Mouse (Mus musculus) intestine, postnatal 0 days (tissue): ENCODE results near the gene Spsb2. TPM values are rescaled to one million over a fixed set of nuclear protein-coding genes. Genes with fewer than 3 reads are reported as not detected.

ENCODE experiments used
- ATAC-seq: fragments of 200-750 bp; cut with Nextera tagmentation; 2 replicates; pipeline ENCODE4 v1.8.0; 2017; ENCODE audit warnings: mild to moderate bottlenecking, moderate TSS enrichment, moderate library complexity
- H3K27ac ChIP-seq: fragments of 300-500 bp; sonication (generic); 2 replicates; pipeline ENCODE4 v1.5.1; 2014; ENCODE audit warnings: mild to moderate bottlenecking, low read depth, low read length, moderate library complexity
- H3K27me3 ChIP-seq: fragments of 300-500 bp; sonication (generic); replicated peaks from 2 replicates; pipeline ENCODE4 v1.6.1; 2014; ENCODE audit warnings: low read length, mixed read lengths; ENCODE audit not compliant: control insufficient read depth, insufficient read depth
- H3K36me3 ChIP-seq: fragments of 300-500 bp; sonication (generic); 2 replicates; pipeline ENCODE4 v1.6.1; 2014; ENCODE audit warnings: mild to moderate bottlenecking, moderate library complexity; ENCODE audit not compliant: control insufficient read depth, insufficient read depth
- H3K4me1 ChIP-seq: fragments of 300-500 bp; sonication (generic); replicated peaks from 2 replicates; pipeline ENCODE4 v1.6.1; 2014; ENCODE audit warnings: antibody characterized with exemption, low read length, mixed read lengths; ENCODE audit not compliant: control insufficient read depth, insufficient read depth
- H3K4me2 ChIP-seq: fragments of 300-500 bp; sonication (generic); replicated peaks from 2 replicates; pipeline ENCODE4 v1.6.1; 2014; ENCODE audit warnings: low read depth, mild to moderate bottlenecking, moderate library complexity
- H3K4me3 ChIP-seq: fragments of 300-500 bp; sonication (generic); 2 replicates; pipeline ENCODE4 v1.5.1; 2014; ENCODE audit warnings: low read depth, low read length
- H3K9ac ChIP-seq: fragments of 300-500 bp; sonication (generic); 2 replicates; pipeline ENCODE4 v1.6.1; 2014; ENCODE audit warnings: mild to moderate bottlenecking, low read depth, low read length
- H3K9me3 ChIP-seq: fragments of 300-500 bp; sonication (generic); 2 replicates; pipeline ENCODE4 v1.6.1; 2016; ENCODE audit warnings: mixed run types; ENCODE audit not compliant: control insufficient read depth
- CTCF ChIP-seq: sonication (generic); IDR thresholded peaks from 2 replicates; pipeline ENCODE4 v1.5.1; 2016; ENCODE audit warnings: low read depth, mild to moderate bottlenecking, control low read depth, antibody characterized with exemption, moderate library complexity
- WGBS: fragments of 180-500 bp; shearing (Covaris S2); extraction: QIAGEN DNeasy Blood & Tissue Kit; methylation state at CpG from one replicate; pipeline ENCODE4 v1.1.7; 2014; 5-methylcytosine and 5-hydroxymethylcytosine counted together
- polyA plus RNA-seq: library from polyadenylated mRNA; unstranded; fragments of >200 nt; fragmentation: Nextera tagmentation; extraction: Ambion mirVana; gene quantifications from 2 replicates; pipeline ENCODE4 v1.2.1, GENCODE M21; 2015

Spsb2 gene
- polyA plus RNA-seq, 1 experiment from 2014 or later, result 57.7 TPM

GRCm38 (mm10) chr6:124817563-124817962, 9.1 kb downstream of the Spsb2 start:
- peaks cover 65% of the 10 kb centered on the region for H3K36me3 ChIP-seq
- peaks cover 7% of the 10 kb centered on the region; the same call in 1 of the 2 replicates for H3K4me1 ChIP-seq
- ATAC-seq, result no peak
- no peak overlapping the region for H3K4me3 ChIP-seq
- H3K9ac ChIP-seq, result no peak overlapping the region
- no peak overlapping the region for H3K4me2 ChIP-seq
- H3K9me3 ChIP-seq, result no peaks in the 10 kb centered on the region
- TF ChIP-seq CTCF, result no peak
- 0 out of 2 replicates have a peak overlapping the region, but pooled peaks have one; percentile 28 for H3K27ac ChIP-seq
- 95% methylated on average over 8 of the region's 8 CpGs for WGBS
- no peaks in the 10 kb centered on the region for H3K27me3 ChIP-seq

GRCm38 (mm10) chr6:124817971-124818370, 9.5 kb downstream of the Spsb2 start:
- no peak overlapping the region for H3K9ac ChIP-seq
- H3K27me3 ChIP-seq, result no peaks in the 10 kb centered on the region
- peaks cover 69% of the 10 kb centered on the region for H3K36me3 ChIP-seq
- 86% methylated on average over 8 of the region's 8 CpGs for WGBS
- ATAC-seq, result no peak
- no peak overlapping the region for H3K27ac ChIP-seq
- no peaks in the 10 kb centered on the region for H3K9me3 ChIP-seq
- no peak for TF ChIP-seq CTCF
- H3K4me2 ChIP-seq, result no peak overlapping the region
- H3K4me3 ChIP-seq, result no peak overlapping the region
- peaks cover 4% of the 10 kb centered on the region; the same call in 1 of the 2 replicates for H3K4me1 ChIP-seq

- H3K4me1 ChIP-seq, result no peaks in the 10 kb centered on the region
Measured at GRCm38 (mm10) chr6:124820891-124821290, 12.4 kb downstream of the Spsb2 start.

GRCm38 (mm10) chr6:124822049-124822448, 13.6 kb downstream of the Spsb2 start:
- H3K27ac ChIP-seq, result no peak overlapping the region
- H3K36me3 ChIP-seq, result peaks cover 86% of the 10 kb centered on the region
- ATAC-seq, result no peak
- no peaks in the 10 kb centered on the region for H3K4me1 ChIP-seq
- no peak for TF ChIP-seq CTCF
- no peak overlapping the region for H3K4me2 ChIP-seq
- 94% methylated on average over 4 of the region's 4 CpGs for WGBS
- no peak overlapping the region for H3K4me3 ChIP-seq
- no peaks in the 10 kb centered on the region for H3K9me3 ChIP-seq
- H3K27me3 ChIP-seq, result no peaks in the 10 kb centered on the region
- no peak overlapping the region for H3K9ac ChIP-seq

More at GRCm38 (mm10) chr6:124820891-124821290, 12.4 kb downstream of the Spsb2 start:
- Histone ChIP-seq H3K4me3 (no peak overlapping the region), H3K27ac (no peak overlapping the region), H3K4me2 (no peak overlapping the region), H3K27me3 (no peaks in the 10 kb centered on the region), H3K36me3 (peaks cover 92% of the 10 kb centered on the region), H3K9me3 (no peaks in the 10 kb centered on the region), H3K9ac (no peak overlapping the region)
- TF ChIP-seq CTCF, result no peak
- no peak for ATAC-seq
- WGBS, result 87% methylated on average over 5 of the region's 5 CpGs

- no peak overlapping the region for H3K27ac ChIP-seq
- peak overlapping the region; percentile 68 for H3K4me3 ChIP-seq
- peak overlapping the region; percentile 76 for H3K4me2 ChIP-seq
- H3K36me3 ChIP-seq, result peaks cover 46% of the 10 kb centered on the region
- 0 out of 2 replicates have a peak, but pooled peaks have one; percentile 11 for TF ChIP-seq CTCF
- no peak for ATAC-seq
- no peaks in the 10 kb centered on the region for H3K27me3 ChIP-seq
- peak overlapping the region; percentile 37 for H3K9ac ChIP-seq
- WGBS, result 19% methylated on average over 10 of the region's 10 CpGs
- no peaks in the 10 kb centered on the region for H3K9me3 ChIP-seq
- H3K4me1 ChIP-seq, result peaks cover 5% of the 10 kb centered on the region; the same call in 1 of the 2 replicates
Measured at GRCm38 (mm10) chr6:124828101-124828592, 19.7 kb downstream of the Spsb2 start.

- no peaks in the 10 kb centered on the region for H3K9me3 ChIP-seq
- peak within 1 kb of the TSS; percentile 73 for H3K27ac ChIP-seq
- H3K4me2 ChIP-seq, result peak within 1 kb of the TSS; percentile 83
- H3K36me3 ChIP-seq, result peaks cover 46% of the 10 kb centered on the region
- H3K4me1 ChIP-seq, result peaks cover 5% of the 10 kb centered on the region; the same call in 1 of the 2 replicates
- no peaks in the 10 kb centered on the region for H3K27me3 ChIP-seq
- peak; percentile 50 for TF ChIP-seq CTCF
- under 1% methylated on average over 55 of the region's 55 CpGs for WGBS
- peak within 1 kb of the TSS; percentile 68 for H3K4me3 ChIP-seq
- peak within 1 kb of the TSS; percentile 54 for H3K9ac ChIP-seq
- peak; percentile 94 for ATAC-seq
Measured at GRCm38 (mm10) chr6:124828868-124829798, 20.7 kb downstream of the Spsb2 start, which contains the start of the genes Usp5 and Cdca3. TSS of gene Usp5 (minus strand) at chr6:124829484. TSS of gene Cdca3 (plus strand) at chr6:124829547.
